Mouse (Mus musculus) midbrain, postnatal 0 days (tissue): ENCODE results near the gene B230219D22Rik. TPM values are rescaled to one million over a fixed set of nuclear protein-coding genes. Genes with fewer than 3 reads are reported as not detected.
"Not testable (repeated sequence)": the region's sequence is repeated elsewhere in the genome, so short reads cannot be mapped to it uniquely, and the experiment has no call there.

Source experiments
- ATAC-seq: fragments of 200-750 bp; cut with Nextera tagmentation; 2 replicates; pipeline ENCODE4 v1.8.0; 2017; ENCODE audit warnings: moderate number of reproducible peaks, mild to moderate bottlenecking, moderate TSS enrichment, moderate library complexity; ENCODE audit not compliant: low FRiP score
- DNase-seq: peaks from one replicate; pipeline ENCODE4 v3.0.0-alpha.2; 2015; ENCODE audit warnings: low spot score
- H3K27ac ChIP-seq: fragments of 300-500 bp; sonication (generic); 2 replicates; pipeline ENCODE4 v1.5.1; 2014; ENCODE audit warnings: low read depth, mild to moderate bottlenecking, low read length, mixed read lengths
- H3K27me3 ChIP-seq: fragments of 300-500 bp; sonication (generic); 2 replicates; pipeline ENCODE4 v1.6.1; 2014; ENCODE audit warnings: low read length, control low read depth, mixed read lengths; ENCODE audit not compliant: insufficient read depth
- H3K36me3 ChIP-seq: fragments of 300-500 bp; sonication (generic); 2 replicates; pipeline ENCODE4 v1.6.1; 2014; ENCODE audit warnings: low read length, control low read depth, mixed read lengths; ENCODE audit not compliant: insufficient read depth
- H3K4me1 ChIP-seq: fragments of 300-500 bp; sonication (generic); 2 replicates; pipeline ENCODE4 v1.6.1; 2014; ENCODE audit warnings: mild to moderate bottlenecking, control low read depth, antibody characterized with exemption, low read length, mixed read lengths; ENCODE audit not compliant: insufficient read depth
- H3K4me2 ChIP-seq: fragments of 300-500 bp; sonication (generic); 2 replicates; pipeline ENCODE4 v1.6.1; 2014; ENCODE audit warnings: low read depth, mild to moderate bottlenecking, low read length, mixed read lengths; ENCODE audit not compliant: poor library complexity, severe bottlenecking
- H3K4me3 ChIP-seq: fragments of 300-500 bp; sonication (generic); 2 replicates; pipeline ENCODE4 v1.5.1; 2014; ENCODE audit warnings: low read depth, mild to moderate bottlenecking, low read length, moderate library complexity
- H3K9ac ChIP-seq: fragments of 300-500 bp; sonication (generic); replicated peaks from 2 replicates; pipeline ENCODE4 v1.6.1; 2014; ENCODE audit warnings: mild to moderate bottlenecking, low read length, moderate library complexity, mixed read lengths; ENCODE audit not compliant: poor library complexity, severe bottlenecking
- H3K9me3 ChIP-seq: fragments of 300-500 bp; sonication (generic); 2 replicates; pipeline ENCODE4 v1.6.1; 2016; ENCODE audit warnings: low read length, control low read depth
- CTCF ChIP-seq: IDR thresholded peaks from 2 replicates; pipeline ENCODE4 v1.5.1; 2016; ENCODE audit warnings: antibody characterized with exemption, mild to moderate bottlenecking
- WGBS: fragments of 180-500 bp; shearing (Covaris S2); extraction: QIAGEN DNeasy Blood & Tissue Kit; methylation state at CpG from one replicate; pipeline ENCODE4 v1.1.7; 2014; 5-methylcytosine and 5-hydroxymethylcytosine counted together
- polyA plus RNA-seq: library from polyadenylated mRNA; unstranded; fragments of >200 nt; fragmentation: Nextera tagmentation; extraction: Ambion mirVana; gene quantifications from 2 replicates; pipeline ENCODE4 v1.2.1, GENCODE M21; 2015
- total RNA-seq: library from RNA; depleted of rRNA; stranded (reverse); fragments of >200 nt; gene quantifications from 2 replicates; pipeline ENCODE4 v1.2.3, GENCODE M21; 2014

The B230219D22Rik gene
- total and polyA plus RNA-seq, 2 experiments from 2014 or later = 62.8 to 164 TPM

DNA sequence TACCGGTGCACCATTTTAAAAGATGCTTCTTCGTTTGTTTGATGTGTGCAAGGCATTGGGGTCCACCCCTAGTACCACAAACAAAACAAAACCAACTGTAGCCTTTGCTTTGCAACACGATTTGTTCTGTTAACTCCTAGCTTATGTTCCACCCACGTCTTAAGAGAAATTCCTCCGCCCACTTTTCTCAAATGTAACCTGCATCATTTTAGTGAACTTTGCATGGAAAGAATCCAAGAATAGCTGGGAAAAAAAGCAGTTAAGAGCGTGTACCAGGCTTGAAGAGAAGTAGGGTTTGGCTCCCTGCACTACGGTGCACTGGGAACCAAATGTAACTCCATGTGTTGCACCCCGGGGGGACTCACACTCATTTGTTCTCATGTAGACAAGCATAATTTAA lies 1.2 kb downstream of the B230219D22Rik start:
- WGBS = 19% methylated on average over 8 of the region's 8 CpGs

DNA sequence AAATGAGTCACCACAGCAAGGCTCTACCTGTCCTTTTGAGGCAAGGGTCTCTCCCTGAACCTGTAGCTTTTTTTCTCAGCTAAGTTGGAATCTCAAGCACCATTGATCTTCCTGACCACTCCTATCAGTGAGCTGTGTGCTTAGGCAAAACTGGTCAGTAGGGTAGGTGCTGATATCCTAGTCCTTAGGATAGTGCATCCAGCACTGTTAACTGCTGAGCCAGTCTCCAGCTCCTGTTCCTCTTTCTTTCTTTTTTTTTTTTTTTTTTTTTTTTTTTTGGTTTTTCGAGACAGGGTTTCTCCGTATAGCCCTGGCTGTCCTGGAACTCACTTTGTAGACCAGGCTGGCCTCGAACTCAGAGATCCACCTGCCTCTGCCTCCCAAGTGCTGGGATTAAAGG lies 3.1 kb downstream of the B230219D22Rik start:
- no CpG with 5 or more reads among the region's 3 CpGs for WGBS
- H3K9ac ChIP-seq, H3K9me3 ChIP-seq, DNase-seq, H3K27me3 ChIP-seq, H3K36me3 ChIP-seq, H3K4me3 ChIP-seq, H3K4me2 ChIP-seq, H3K27ac ChIP-seq, ATAC-seq: not testable (repeated sequence)
- H3K4me1 ChIP-seq = peaks cover 11% of the 10 kb centered on the region

More for the DNA sequence above, 1.2 kb downstream of the B230219D22Rik start:
- DNase-seq (no peak), ATAC-seq (no peak)
- Histone ChIP-seq H3K9me3 (no peaks in the 10 kb centered on the region), H3K4me1 (peaks cover 11% of the 10 kb centered on the region), H3K36me3 (no peaks in the 10 kb centered on the region), H3K4me3 (peak overlapping the region; percentile 96), H3K4me2 (peak overlapping the region; percentile 71), H3K9ac (peak overlapping the region; percentile 100), H3K27ac (no peak overlapping the region), H3K27me3 (no peaks in the 10 kb centered on the region)
- no peak for TF ChIP-seq CTCF

- H3K4me1 ChIP-seq = no peaks in the 10 kb centered on the region
- H3K4me3 ChIP-seq = no peak overlapping the region
- no peak overlapping the region for H3K27ac ChIP-seq
- DNase-seq (no peak), ATAC-seq (no peak)
- no peak overlapping the region for H3K4me2 ChIP-seq
- peaks cover 22% of the 10 kb centered on the region for H3K36me3 ChIP-seq
- no peaks in the 10 kb centered on the region for H3K9me3 ChIP-seq
- no peaks in the 10 kb centered on the region for H3K27me3 ChIP-seq
- H3K9ac ChIP-seq = no peak overlapping the region
- WGBS = 78% methylated on average over 4 of the region's 4 CpGs
- no peak for TF ChIP-seq CTCF
These were observed 11.4 kb downstream of the B230219D22Rik start for GRCm38 (mm10) chr13:55704301-55704700.

- Histone ChIP-seq H3K27ac (no peak overlapping the region), H3K27me3 (no peaks in the 10 kb centered on the region), H3K36me3 (peaks cover under 1% of the 10 kb centered on the region; the same call in 1 of the 2 replicates), H3K4me1 (peaks cover 5% of the 10 kb centered on the region; the same call in 1 of the 2 replicates), H3K9me3 (no peaks in the 10 kb centered on the region), H3K4me2 (no peak overlapping the region), H3K4me3 (no peak overlapping the region), H3K9ac (no peak overlapping the region)
- TF ChIP-seq CTCF = no peak; the same call in 1 of the 2 replicates
- WGBS = 94% methylated on average over 3 of the region's 3 CpGs
- DNase-seq (no peak), ATAC-seq (no peak)
These were observed 19.9 kb downstream of the B230219D22Rik start for GRCm38 (mm10) chr13:55712846-55713245.

DNA sequence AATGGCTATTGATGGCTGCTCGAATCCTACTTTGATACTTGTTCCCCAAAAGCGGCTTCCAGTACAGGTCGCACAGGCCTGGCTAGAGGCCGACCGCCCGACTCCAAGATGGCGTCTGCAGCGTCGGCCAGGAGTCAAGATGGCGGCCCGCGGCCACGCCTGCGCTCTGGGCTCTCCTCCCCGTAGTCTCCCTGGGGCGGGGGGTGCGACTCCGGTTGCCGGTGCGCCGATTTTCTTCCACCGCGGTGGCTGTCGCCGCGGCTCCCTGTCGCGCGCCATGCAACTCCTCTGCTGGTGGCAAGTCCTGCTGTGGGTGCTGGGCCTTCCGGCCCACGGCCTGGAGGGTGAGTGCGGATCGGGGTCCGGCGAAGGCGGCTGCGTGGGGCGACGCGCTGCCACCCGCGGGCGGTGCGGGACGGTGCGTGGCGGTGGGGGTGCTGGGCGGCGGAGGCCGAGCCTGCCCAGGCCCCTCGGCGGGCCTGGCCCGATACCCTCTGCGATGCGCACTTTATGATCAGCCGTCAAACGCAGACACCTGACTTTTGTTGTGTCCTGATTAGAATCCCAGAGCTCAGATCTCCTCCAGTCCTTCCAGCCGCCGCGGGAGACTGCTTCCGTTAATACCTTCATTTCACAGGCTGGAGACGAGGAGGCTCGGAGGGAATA lies 21.7 kb downstream of the B230219D22Rik start, which contains the start of gene Txndc15:
Gene Txndc15 (plus strand): TSS at position 150 of the 666 bp plus-strand sequence.
- no peak for TF ChIP-seq CTCF
- under 1% methylated on average over 49 of the region's 63 CpGs for WGBS
- DNase-seq = peak; percentile 93

GRCm38 (mm10) chr13:55715167-55715512 lies 22.2 kb downstream of the B230219D22Rik start:
- peak overlapping the region; percentile 97 for H3K27ac ChIP-seq
- ATAC-seq = no peak
- 9% methylated on average over 5 of the region's 5 CpGs for WGBS

More for the DNA sequence above, 21.7 kb downstream of the B230219D22Rik start, which contains the start of gene Txndc15:
- H3K4me1 ChIP-seq = peaks cover 5% of the 10 kb centered on the region; the same call in 1 of the 2 replicates
- peak within 1 kb of the TSS; percentile 91 for H3K9ac ChIP-seq
- peak within 1 kb of the TSS; percentile 72 for H3K4me3 ChIP-seq
- no peaks in the 10 kb centered on the region for H3K9me3 ChIP-seq
- H3K27me3 ChIP-seq = no peaks in the 10 kb centered on the region
- peak within 1 kb of the TSS; percentile 97 for H3K27ac ChIP-seq
- peak; percentile 92 for ATAC-seq
- peaks cover 14% of the 10 kb centered on the region for H3K36me3 ChIP-seq
- peak within 1 kb of the TSS; percentile 55 for H3K4me2 ChIP-seq

More at GRCm38 (mm10) chr13:55715167-55715512, 22.2 kb downstream of the B230219D22Rik start:
- Histone ChIP-seq H3K4me1 (peaks cover 5% of the 10 kb centered on the region; the same call in 1 of the 2 replicates), H3K27me3 (no peaks in the 10 kb centered on the region), H3K9ac (peak overlapping the region; percentile 91), H3K4me3 (peak overlapping the region; percentile 72), H3K36me3 (peaks cover 18% of the 10 kb centered on the region), H3K9me3 (no peaks in the 10 kb centered on the region), H3K4me2 (peak overlapping the region; percentile 55)
- TF ChIP-seq CTCF = no peak
- no peak for DNase-seq
